Mouse (Mus musculus) right cerebral cortex, postnatal 14 days (tissue): ENCODE results near the gene Hist1h3f.

Experiments
- DNase-seq: peaks from one replicate; pipeline ENCODE4 v3.0.0; 2022

The Hist1h3f gene

DNA sequence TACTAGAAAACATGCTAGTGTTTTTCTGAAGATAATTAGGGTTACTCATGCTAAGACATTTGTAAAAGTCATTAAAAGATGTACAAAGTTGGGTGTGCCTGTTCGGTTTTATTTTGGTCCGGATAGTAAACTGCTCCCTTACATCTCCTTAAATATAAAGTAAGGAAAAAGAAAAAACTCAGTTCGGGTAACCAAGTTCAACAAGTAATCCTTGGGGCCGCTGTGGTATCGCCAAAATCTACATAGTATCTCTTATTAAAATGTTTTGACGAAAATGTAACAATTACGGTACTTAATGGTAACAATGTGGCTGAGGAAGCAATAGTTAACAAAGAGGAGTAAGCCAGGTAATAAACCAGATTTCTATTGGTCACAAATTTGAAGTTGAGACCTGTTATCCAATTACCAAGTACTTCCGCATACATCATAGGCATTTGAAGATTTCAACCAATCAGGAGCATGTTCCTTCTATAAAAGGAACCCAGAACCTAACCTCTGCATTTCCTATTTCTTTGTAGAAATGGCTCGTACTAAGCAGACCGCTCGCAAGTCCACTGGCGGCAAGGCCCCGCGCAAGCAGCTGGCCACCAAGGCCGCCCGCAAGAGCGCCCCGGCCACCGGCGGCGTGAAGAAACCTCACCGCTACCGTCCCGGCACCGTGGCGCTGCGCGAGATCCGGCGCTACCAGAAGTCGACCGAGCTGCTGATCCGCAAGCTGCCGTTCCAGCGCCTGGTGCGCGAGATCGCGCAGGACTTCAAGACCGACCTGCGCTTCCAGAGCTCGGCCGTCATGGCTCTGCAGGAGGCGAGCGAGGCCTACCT lies at the start of gene Hist1h3f:
Gene Hist1h3f (plus strand): TSS at position 88 of the 822 bp plus-strand sequence.
- DNase-seq = peak; percentile 25

GRCm38 (mm10) chr13:23495526-23495925 lies 48.3 kb upstream of the Hist1h3f start:
- DNase-seq = no peak

DNA sequence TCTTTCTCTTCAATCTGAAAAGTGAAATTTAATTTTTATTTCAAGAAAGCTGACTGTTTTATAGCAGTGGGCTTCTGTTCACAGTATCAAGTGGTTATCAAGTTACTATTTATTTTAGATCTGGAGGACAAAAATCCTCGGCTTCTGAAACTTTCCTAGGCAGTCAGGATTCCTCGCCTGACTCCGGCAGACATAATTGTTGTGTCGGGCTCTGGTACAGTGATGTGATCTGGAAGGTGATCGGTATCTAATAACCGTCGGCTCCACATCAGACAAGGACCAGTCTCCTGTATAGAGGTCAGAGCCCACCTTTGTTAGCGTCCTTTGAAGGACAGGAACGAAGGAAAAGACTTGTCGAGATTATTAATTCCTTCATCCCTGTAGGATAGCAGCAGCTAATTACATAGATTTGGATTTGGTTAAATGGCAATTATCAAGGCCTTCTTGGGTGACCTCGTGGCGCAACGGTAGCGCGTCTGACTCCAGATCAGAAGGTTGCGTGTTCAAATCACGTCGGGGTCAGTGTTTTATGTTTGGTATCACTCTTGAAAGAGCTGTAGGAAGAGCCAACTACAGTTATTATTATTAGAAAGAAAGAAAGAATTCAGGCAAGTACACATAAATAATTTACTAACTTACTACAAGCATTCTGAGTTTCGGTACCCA lies 46.1 kb upstream of the Hist1h3f start:
- DNase-seq = no peak

GRCm38 (mm10) chr13:23498653-23499052 lies 45.2 kb upstream of the Hist1h3f start:
- no peak for DNase-seq

GRCm38 (mm10) chr13:23499943-23500342 lies 43.9 kb upstream of the Hist1h3f start:
- no peak for DNase-seq

GRCm38 (mm10) chr13:23500424-23501200 lies 43.2 kb upstream of the Hist1h3f start:
- peak; percentile 58 for DNase-seq

GRCm38 (mm10) chr13:23501511-23501910 lies 42.3 kb upstream of the Hist1h3f start:
- no peak for DNase-seq

DNA sequence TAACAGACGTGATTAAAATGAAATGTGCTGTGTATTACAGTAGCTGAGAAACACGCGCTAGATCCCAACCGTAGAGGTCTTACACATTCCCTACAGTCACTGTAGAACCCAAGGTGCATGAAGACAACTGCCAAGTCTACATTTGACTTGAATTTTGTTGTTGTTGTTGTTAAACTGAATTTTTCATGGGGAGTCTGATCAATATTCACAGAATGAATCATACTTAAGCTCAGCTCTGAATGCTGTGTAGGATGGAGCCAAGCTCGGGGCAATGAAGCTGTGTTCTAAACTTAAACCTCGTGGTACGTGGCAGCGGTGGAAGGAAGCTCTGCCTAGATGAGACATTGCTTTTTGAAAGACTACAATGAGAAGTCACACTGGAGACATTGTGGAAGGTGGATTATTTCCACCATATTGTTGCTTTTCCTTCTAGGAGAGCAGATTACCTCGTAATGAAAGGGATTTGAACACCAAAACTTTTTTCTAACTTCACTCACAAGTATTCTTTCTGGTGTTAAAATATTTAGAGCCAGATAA lies 41.8 kb upstream of the Hist1h3f start:
- DNase-seq = no peak

DNA sequence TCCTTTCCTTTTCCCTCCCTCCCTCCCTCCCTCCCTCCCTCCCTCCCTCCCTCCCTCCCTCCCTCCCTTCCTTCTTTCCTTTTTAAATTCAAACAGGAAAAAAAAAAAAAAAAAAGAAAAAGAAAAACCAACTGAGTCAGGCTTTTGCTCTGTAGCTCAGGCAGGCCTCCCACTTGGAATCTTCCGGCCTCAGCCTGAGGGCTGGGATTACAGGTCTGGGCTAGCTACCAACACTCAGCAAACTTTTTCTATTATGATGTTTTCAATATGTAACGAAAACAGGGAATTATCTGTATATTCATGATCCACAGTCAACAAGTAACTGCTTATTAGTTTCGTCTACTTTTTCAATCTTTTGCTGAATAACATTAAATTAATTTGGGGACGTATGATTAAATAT lies 40.9 kb upstream of the Hist1h3f start:
- no peak for DNase-seq

DNA sequence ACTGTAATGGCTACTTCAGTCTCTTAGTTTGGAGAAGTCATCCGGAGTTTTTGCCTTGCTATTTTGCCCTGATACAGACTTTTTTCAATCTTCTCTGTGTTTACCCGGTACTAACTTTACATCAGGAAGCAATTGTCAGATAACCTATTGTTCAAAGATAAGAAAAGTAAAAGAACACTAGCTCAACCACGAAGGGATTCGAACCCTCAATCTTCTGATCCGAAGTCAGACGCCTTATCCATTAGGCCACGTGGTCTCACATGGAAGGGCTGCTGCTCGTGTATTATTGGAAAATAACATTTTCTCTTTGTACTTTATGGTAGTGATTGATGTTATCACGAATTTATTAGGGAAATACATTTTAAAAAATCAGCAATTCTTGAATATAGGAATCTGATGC lies 40.1 kb upstream of the Hist1h3f start:
- peak; percentile 30 for DNase-seq

- no peak for DNase-seq
These were observed 38.0 kb upstream of the Hist1h3f start for GRCm38 (mm10) chr13:23505662-23506345.

- no peak for DNase-seq
These were observed 37.5 kb upstream of the Hist1h3f start for GRCm38 (mm10) chr13:23506351-23506750.

DNA sequence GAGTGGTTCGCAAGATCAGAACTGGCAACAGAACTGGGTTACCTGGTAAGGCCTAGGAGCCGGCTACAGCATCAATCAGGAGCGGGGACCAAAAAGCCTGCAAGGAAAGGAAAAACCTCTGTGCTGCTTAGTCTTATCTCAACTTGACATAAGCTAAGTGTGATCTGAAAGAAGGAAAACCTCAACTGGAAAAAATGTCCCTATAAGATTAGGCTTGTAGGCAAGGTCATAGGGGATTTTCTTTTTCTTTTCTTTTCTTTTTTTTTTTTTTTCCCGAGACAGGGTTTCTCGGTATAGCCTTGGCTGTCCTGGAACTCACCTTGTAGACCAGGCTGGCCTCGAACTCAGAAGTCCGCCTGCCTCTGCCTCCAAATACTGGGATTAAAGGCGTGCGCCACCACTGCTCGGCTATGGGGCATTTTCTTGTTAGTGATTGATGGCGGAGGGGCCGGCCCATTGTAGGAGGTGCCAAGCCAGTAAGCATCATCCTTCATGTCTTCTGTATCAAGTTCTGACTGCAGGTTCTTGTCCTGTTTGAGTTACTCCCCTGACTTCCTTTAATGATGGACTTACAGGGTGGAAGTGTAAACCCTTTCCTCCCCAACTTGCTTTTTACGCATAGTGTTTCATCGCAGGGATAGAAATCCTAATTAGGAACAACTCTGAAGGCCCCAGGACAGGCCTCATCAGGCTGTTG lies 36.9 kb upstream of the Hist1h3f start:
- DNase-seq = no peak

DNA sequence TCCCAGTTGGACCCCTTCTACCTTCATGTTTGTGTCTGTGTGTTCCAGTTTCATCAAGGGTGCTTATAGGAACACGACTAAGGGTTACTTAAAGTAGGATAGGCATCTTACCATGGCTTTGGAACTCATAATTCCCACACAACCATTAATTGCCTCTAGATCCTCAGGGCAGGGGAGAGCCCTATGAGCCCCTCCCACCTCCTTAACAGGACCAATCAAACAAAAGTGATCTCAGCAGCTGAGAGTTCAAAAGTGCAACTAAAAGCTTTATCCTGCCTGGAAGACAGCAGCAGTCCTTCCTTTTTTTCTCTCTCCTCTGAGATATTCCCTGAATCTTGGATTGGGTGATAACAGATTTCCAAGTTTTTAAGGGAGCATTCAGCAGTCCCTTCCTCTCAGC lies 33.7 kb upstream of the Hist1h3f start:
- DNase-seq = no peak

DNA sequence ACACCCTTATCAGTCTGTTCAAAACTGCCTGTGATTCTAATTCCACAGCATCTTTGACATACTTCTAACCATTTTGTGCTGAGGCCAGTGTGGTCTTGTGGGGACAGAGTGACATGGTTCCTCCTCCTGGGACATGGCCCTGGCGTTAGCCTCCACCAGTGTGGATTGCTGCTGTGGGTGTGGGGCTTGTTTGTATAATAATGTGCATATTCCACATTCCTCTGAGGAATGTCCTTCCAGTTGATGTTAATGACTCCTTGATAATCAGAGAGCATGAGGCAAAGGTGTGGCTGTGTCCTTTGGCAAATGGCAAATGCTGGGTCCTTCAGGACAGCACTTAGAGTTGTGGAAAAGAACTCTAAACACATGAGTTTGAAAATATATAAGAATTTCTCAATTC lies 30.3 kb upstream of the Hist1h3f start:
- no peak for DNase-seq

DNA sequence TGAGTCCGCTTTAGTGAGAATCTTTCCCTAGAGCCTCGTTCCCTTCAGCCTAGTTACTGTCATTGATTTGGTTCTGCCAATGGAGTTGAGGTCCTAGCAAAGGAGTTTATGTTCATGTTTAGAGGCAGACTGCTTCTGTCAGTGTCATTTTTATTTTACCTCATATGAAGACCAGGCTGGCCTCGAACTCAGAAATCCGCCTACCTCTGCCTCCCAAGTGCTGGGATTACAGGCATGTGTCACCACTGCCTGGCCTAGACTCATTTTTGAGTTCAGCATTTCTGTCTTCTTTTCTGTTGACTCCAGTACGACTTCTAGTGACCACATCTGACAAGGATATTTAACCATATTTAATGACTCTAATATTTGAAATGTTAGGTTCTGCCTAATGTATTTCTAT lies 28.6 kb upstream of the Hist1h3f start:
- DNase-seq = no peak

- no peak for DNase-seq
These were observed 27.8 kb upstream of the Hist1h3f start for GRCm38 (mm10) chr13:23515826-23516620.

DNA sequence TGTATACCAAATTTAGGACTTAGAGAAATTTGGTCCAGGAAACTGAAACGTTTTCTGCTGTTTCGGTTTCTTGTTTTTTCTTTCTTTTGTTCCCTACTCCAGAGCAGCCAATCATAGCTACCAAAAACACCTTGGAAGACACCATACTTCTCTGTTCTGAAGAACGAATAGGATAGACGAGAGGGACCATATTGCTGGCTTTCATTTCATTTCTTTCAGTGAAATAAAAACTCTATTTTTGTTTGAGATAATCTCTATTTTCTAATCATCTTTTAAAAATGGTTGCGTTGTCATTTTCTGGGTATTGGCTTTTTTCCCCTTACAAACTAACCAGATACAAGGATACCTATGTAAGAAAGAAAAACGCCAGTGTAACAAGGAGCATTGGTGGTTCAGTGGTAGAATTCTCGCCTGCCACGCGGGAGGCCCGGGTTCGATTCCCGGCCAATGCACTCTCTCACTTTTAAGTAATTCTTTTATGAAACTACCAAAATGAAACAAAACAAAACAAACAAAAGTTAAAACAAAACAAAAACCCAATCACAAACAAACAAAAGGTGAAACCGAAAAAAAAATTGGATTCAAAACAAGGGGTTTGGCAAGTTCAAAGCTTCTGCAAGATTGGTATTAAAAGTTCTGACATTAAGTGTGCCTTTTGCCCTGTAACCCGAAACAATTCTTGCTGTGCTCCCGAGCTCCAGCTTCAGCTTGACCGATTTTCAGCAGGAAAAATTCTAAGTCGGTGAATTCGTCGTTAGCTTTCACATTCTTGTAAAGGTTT lies 26.8 kb upstream of the Hist1h3f start:
- DNase-seq = peak; percentile 70

DNA sequence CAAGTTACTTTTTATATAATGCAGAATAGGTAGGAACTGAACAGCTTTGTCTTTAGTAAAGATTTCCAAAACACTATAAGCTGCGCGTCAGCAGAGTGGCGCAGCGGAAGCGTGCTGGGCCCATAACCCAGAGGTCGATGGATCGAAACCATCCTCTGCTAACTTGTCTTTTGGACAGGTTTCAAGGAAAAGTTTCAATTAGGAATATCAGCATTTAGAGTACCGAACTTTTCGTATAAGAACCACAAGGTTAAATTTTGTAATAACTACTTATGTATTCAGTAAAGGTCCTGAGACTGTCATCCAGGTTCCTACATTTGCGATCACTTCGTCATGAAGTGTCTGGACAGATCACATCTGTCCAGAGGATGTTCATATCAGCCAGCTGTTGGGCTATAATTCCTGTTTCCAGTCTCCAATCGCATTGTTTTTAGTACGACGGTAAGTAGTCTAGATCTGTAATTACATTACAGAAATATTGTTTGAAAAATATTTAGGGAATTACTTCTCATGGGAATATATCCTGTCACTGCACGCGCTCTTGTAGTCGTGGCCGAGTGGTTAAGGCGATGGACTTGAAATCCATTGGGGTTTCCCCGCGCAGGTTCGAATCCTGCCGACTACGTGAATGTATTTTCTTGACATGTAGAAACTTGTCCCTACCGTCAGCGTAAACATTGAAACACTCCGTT lies 26.1 kb upstream of the Hist1h3f start:
- DNase-seq = peak; percentile 86

GRCm38 (mm10) chr13:23518295-23518603 lies 25.6 kb upstream of the Hist1h3f start:
- DNase-seq = no peak
